9 mouse cellular contexts compared by ENCODE assay signal in genomic region chr1:134037172-134037571, GRCm38 (mm10). TPM values are rescaled to one million over a fixed set of nuclear protein-coding genes. Genes with fewer than 3 reads are reported as not detected.
DNase-seq lines count a peak whose midpoint lies in the region; ATAC-seq lines count a peak whose summit lies in the region.
"Had no signal": no experiment of that assay in that cellular context is flagged by ENCODE, and none has a peak within 500 bp of the region (broad histone marks: within the 10 kb centered on the region; RNA-seq: fewer than 3 reads in every experiment).

Gene Fmod (plus strand): TSS chr1:134037254.

- H3K27me3 ChIP-seq in kidney, embryonic 16.5 days (ENCODE audit: insufficient read depth, low read length), result no peaks in the 10 kb centered on the region

- H3K9me3 ChIP-seq in kidney, embryonic 16.5 days (ENCODE audit: low read length), result no peaks in the 10 kb centered on the region

- no peaks in the 10 kb centered on the region for H3K36me3 ChIP-seq in kidney, embryonic 16.5 days (ENCODE audit: insufficient read depth, low read length)

- peak within 1 kb of the TSS; percentile 45 for H3K4me2 ChIP-seq in kidney, embryonic 16.5 days (replicated peaks; ENCODE audit: low read depth, low read length)

- peak within 1 kb of the TSS; percentile 24; the same call in 1 of the 2 replicates for H3K4me3 ChIP-seq in kidney, embryonic 16.5 days (ENCODE audit: low read length)

- intact Hi-C loops in heart, postnatal 14 days (cut with DNase I), result no loop called here

- peak; percentile 57; the same call in 1 of the 2 replicates for ATAC-seq in kidney, embryonic 16.5 days (ENCODE audit: low FRiP score, low TSS enrichment)
- no peak for ATAC-seq in megakaryocyte-erythroid progenitor cell, adult 5-6 weeks (replicated peaks; ENCODE audit: low FRiP score, low TSS enrichment, poor library complexity, severe bottlenecking)

- H3K4me1 ChIP-seq in kidney, embryonic 16.5 days (ENCODE audit: insufficient read depth, low read length), result peaks cover 15% of the 10 kb centered on the region

- WGBS in kidney, embryonic 16.5 days, result 17% methylated on average over 9 of the region's 9 CpGs

- H3K9ac ChIP-seq in kidney, embryonic 16.5 days (replicated peaks; ENCODE audit: low read length), result peak within 1 kb of the TSS; percentile 17; the same call in 1 of the 2 replicates

- H3K27ac ChIP-seq in kidney, embryonic 16.5 days (ENCODE audit: low read length), result peak within 1 kb of the TSS; percentile 45

- DNase-seq in kidney, postnatal 25 days, result no peak
- DNase-seq in forelimb bud, embryonic 11.5 days (ENCODE audit: low read depth, low spot score), result peak; percentile 30
- no peak for DNase-seq in heart, postnatal 14 days
- DNase-seq in lung, postnatal 10 days, result peak; percentile 74
- DNase-seq in retina, postnatal 1 day, result no peak
- no peak for DNase-seq in ovary, postnatal 10 days (ENCODE audit: low spot score)

RNA-seq across cellular contexts. Expression of gene Fmod, which starts in this region (rescaled TPM):
- polyA plus RNA-seq in kidney, embryonic 16.5 days (2015; fragmentation: Nextera tagmentation; extraction: Ambion mirVana), result 12.5 and 17.1 TPM in 2 replicates
- 10 to 100 TPM; 13.5 to 17.4 TPM for total RNA-seq in heart, postnatal 14 days (2021)
- total RNA-seq in megakaryocyte-erythroid progenitor cell, adult 5-6 weeks (2014; fragmentation: Nextera tagmentation), result not detected in 2 replicates
- not detected in 2 replicates for total RNA-seq in megakaryocyte-erythroid progenitor cell, adult 5-6 weeks (2017)
- total RNA-seq: neutrophil, adult 5-6 weeks had no signal

Comparison
In these comparisons a context has a peak if more than half of its experiments do, and no peak if none do; other contexts are left out.
1. RNA of gene Fmod (total RNA-seq): 13.5 to 17.4 TPM in heart, postnatal 14 days; not detected in megakaryocyte-erythroid progenitor cell, adult 5-6 weeks; every median in the first group is over 10 times any median in the second.
2. DNase-seq: peak in forelimb bud, embryonic 11.5 days (single experiment) and lung, postnatal 10 days (single experiment); none in kidney, postnatal 25 days (0 of 2), heart, postnatal 14 days (0 of 2), retina, postnatal 1 day (single experiment) and ovary, postnatal 10 days (single experiment).